Mouse (Mus musculus): ENCODE results near the gene Meiob.

DNA sequence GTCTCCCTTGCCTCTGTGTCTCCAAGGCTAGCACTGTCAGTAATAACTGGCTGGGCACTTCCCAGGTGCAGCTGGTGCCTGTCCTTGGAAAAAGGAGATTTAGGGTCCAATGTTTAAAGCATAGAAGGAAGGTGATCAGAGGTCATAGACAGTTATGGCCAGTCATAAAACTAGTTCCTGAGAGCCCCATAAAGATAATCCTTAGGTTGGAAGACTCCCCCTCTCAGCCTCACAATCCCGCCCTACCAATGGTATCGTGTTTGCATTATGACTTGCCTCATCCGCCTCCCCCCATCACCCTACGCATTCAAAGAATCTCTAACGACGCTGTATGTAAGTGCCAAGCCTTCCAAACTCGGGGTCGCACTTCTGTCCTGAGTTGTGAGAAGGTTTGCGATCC lies 40.4 kb downstream of the Meiob start:
- TF ChIP-seq CTCF (IDR thresholded peaks at IDR 0.05; ENCODE audit: low read depth, low read length) (no peak), POLR2A (IDR thresholded peaks at IDR 0.05; ENCODE audit: insufficient read depth, low read length) (no peak)

Data from ES-Bruce4 (cell line).